Mouse (Mus musculus) hindbrain, embryonic 15.5 days (tissue): Measurements from ENCODE around the gene Taf8. TPM values are rescaled to one million over a fixed set of nuclear protein-coding genes. Genes with fewer than 3 reads are reported as not detected.
A peak's percentile ranks its signal among the peaks of the same experiment; 100 is the strongest.

Experiments used
- ATAC-seq: fragments of 200-750 bp; cut with Nextera tagmentation; 2 replicates; pipeline ENCODE4 v1.8.0; 2017; ENCODE audit warnings: low read depth, moderate number of reproducible peaks, moderate TSS enrichment; ENCODE audit not compliant: low FRiP score
- H3K27ac ChIP-seq: fragments of 300-500 bp; sonication (generic); replicated peaks from 2 replicates; pipeline ENCODE4 v1.5.1; 2015; ENCODE audit warnings: mild to moderate bottlenecking, inconsistent platforms
- H3K27me3 ChIP-seq: fragments of 300-500 bp; sonication (generic); 2 replicates; pipeline ENCODE4 v1.6.1; 2015; ENCODE audit warnings: control low read depth, inconsistent platforms
- H3K36me3 ChIP-seq: fragments of 300-500 bp; sonication (generic); 2 replicates; pipeline ENCODE4 v1.6.1; 2015; ENCODE audit warnings: control low read depth, inconsistent platforms
- H3K4me1 ChIP-seq: fragments of 300-500 bp; sonication (generic); replicated peaks from 2 replicates; pipeline ENCODE4 v1.6.1; 2015; ENCODE audit warnings: control low read depth, inconsistent platforms
- H3K4me2 ChIP-seq: fragments of 300-500 bp; sonication (generic); 2 replicates; pipeline ENCODE4 v1.6.1; 2015; ENCODE audit warnings: moderate library complexity, mild to moderate bottlenecking, inconsistent platforms
- H3K4me3 ChIP-seq: fragments of 300-500 bp; sonication (generic); 2 replicates; pipeline ENCODE4 v1.5.1; 2015; ENCODE audit warnings: mild to moderate bottlenecking, inconsistent platforms
- H3K9ac ChIP-seq: fragments of 300-500 bp; sonication (generic); 2 replicates; pipeline ENCODE4 v1.6.1; 2015; ENCODE audit warnings: inconsistent platforms
- H3K9me3 ChIP-seq: fragments of 300-500 bp; sonication (generic); 2 replicates; pipeline ENCODE4 v1.6.1; 2016; ENCODE audit warnings: control low read depth, inconsistent platforms
- WGBS: fragments of 180-500 bp; shearing (Covaris S2); methylation state at CpG from one replicate; pipeline ENCODE4 v1.1.7; 2015; 5-methylcytosine and 5-hydroxymethylcytosine counted together
- polyA plus RNA-seq: library from polyadenylated mRNA; unstranded; fragments of >200 nt; fragmentation: Nextera tagmentation; extraction: Ambion mirVana; gene quantifications from 2 replicates; pipeline ENCODE4 v1.2.1, GENCODE M21; 2015

Taf8 gene
- polyA plus RNA-seq, 1 experiment from 2014 or later: 22.5 TPM

GRCm38 (mm10) chr17:47515180-47515844, 13.2 kb upstream of the Taf8 start:
- 88% methylated on average over 7 of the region's 7 CpGs for WGBS
- no peak for ATAC-seq
- Histone ChIP-seq H3K36me3 (no peaks in the 10 kb centered on the region), H3K9ac (no peak overlapping the region), H3K27me3 (no peaks in the 10 kb centered on the region), H3K4me1 (peaks cover 7% of the 10 kb centered on the region; the same call in 1 of the 2 replicates), H3K4me2 (no peak overlapping the region), H3K27ac (no peak overlapping the region), H3K4me3 (no peak overlapping the region), H3K9me3 (no peaks in the 10 kb centered on the region)

- Histone ChIP-seq H3K9me3 (no peaks in the 10 kb centered on the region), H3K9ac (no peak overlapping the region), H3K4me3 (no peak overlapping the region), H3K36me3 (no peaks in the 10 kb centered on the region), H3K4me1 (peaks cover 7% of the 10 kb centered on the region; the same call in 1 of the 2 replicates), H3K27me3 (no peaks in the 10 kb centered on the region), H3K4me2 (no peak overlapping the region), H3K27ac (no peak overlapping the region)
- WGBS: 76% methylated on average over 10 of the region's 10 CpGs
- ATAC-seq: no peak
These were observed 11.1 kb upstream of the Taf8 start for GRCm38 (mm10) chr17:47512956-47513775.

DNA sequence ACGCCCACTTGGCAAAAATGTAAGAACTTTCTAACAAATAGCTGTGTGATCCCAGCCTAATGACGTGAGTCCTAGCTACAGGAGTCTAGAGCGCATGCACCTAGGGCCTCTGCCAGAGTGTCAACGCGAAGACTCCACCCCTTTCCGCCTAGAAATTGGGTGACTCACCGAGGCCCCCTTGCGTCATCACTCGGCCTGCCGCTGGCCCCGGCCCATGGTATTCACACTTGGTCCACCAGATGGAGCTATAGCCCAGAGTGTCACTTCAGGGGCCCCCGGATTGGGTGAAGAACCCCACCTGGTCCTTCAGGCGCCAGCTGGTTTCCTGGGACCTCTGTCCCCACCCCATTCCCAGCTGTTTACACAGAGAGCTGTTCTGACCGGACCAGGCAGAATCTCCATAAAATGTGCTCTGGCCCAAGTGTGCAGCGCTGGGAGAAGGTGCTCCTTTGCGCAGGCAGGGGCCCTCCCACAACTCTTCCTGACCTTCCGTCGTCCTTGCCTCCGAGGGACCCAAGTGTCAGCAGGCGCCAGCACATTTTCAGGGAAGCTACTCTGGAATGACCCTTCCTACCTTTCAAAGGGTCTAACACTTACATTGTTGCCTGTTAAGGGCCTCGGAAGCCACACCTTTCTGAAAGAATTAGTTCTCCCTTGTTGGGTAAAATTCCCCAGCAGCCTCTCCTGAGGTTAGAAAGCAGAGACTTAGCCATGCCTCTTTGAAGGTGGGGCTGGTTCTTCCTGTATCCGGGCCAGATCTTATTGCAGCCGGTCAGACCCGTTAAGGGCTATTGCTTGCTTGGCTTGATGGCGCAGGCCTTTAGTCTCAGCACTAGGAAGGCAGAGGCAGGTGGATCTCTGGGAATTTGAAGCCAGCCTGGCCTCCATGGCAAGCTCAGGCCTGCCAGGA, 9.3 kb upstream of the Taf8 start:
- Histone ChIP-seq H3K27ac (0 out of 2 replicates have a peak overlapping the region, but pooled peaks have one; percentile 29), H3K4me2 (peak overlapping the region; percentile 43), H3K9ac (no peak overlapping the region), H3K4me1 (peaks cover 7% of the 10 kb centered on the region; the same call in 1 of the 2 replicates), H3K27me3 (no peaks in the 10 kb centered on the region), H3K9me3 (no peaks in the 10 kb centered on the region), H3K36me3 (no peaks in the 10 kb centered on the region), H3K4me3 (no peak overlapping the region)
- WGBS: 16% methylated on average over 25 of the region's 25 CpGs
- ATAC-seq: peak; percentile 89

DNA sequence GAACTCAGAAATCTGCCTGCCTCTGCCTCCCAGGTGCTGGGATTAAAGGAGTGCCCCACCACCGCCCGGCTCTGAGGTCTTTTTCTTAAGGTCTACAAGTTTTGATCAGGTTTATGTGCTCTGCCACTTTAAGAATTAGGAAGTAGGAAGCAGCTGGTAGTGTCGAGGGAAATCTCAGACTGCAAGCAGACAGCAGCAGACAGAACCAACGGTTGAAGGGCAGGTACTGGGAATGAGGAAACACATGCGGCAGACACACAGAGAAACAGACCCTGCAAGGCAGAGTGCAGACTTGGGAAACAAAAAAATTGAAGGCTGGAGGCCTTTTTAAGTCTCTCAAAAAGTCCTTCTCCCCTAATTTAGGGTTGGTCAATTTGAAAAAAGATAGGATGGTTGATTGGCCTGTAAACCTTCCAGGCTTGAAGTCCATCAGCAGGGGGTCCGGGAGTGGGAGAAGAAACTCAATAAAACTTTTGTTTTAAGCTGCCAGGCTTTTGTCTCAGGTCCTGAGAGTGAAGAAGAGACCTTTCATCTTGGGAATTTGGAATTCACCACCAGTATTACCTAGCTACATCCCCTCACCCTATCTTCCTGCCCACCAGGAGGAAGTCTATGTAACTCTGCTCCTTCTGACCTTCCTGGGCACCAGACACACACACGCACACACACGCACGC, 7.1 kb upstream of the Taf8 start:
- Histone ChIP-seq H3K27ac (peak overlapping the region; percentile 38; the same call in 1 of the 2 replicates), H3K4me3 (no peak overlapping the region), H3K4me1 (peaks cover 19% of the 10 kb centered on the region), H3K36me3 (no peaks in the 10 kb centered on the region), H3K27me3 (no peaks in the 10 kb centered on the region), H3K4me2 (no peak overlapping the region), H3K9me3 (no peaks in the 10 kb centered on the region), H3K9ac (no peak overlapping the region)
- 51% methylated on average over 9 of the region's 9 CpGs for WGBS
- ATAC-seq: no peak

DNA sequence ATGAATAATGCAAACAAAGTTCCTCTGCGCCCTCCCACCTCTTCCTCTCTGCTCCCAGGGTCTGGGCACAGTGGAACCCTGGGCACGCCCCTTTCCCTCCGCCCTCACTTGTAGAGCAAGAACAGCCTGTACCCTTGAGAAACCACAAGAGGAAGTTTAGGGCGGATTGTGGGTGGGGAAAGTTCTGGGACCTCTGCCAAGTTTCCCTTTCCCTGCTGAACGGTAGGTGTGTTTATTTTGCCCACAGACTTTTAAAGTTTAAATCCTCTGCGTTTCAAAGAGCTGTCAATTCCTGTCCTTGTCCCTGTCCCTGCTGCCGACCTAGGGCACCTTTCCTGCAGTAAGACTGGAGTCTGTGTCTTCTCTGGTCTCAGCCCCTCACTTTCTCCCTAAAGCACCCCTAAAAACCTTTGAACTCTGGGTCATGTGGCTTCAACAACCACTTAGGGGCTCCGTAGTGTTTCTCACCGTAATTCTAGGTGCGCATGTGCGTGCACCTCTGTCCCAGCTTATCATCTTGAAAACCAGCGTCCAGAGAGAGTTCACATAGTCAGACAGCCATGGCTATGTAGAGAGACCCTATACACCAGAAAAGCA, 6.0 kb upstream of the Taf8 start:
- Histone ChIP-seq H3K4me3 (no peak overlapping the region), H3K36me3 (no peaks in the 10 kb centered on the region), H3K27me3 (no peaks in the 10 kb centered on the region), H3K27ac (peak overlapping the region; percentile 40; the same call in 1 of the 2 replicates), H3K9ac (no peak overlapping the region), H3K4me2 (peak overlapping the region; percentile 27), H3K9me3 (no peaks in the 10 kb centered on the region), H3K4me1 (peaks cover 19% of the 10 kb centered on the region)
- WGBS: 55% methylated on average over 12 of the region's 12 CpGs
- ATAC-seq: no peak

DNA sequence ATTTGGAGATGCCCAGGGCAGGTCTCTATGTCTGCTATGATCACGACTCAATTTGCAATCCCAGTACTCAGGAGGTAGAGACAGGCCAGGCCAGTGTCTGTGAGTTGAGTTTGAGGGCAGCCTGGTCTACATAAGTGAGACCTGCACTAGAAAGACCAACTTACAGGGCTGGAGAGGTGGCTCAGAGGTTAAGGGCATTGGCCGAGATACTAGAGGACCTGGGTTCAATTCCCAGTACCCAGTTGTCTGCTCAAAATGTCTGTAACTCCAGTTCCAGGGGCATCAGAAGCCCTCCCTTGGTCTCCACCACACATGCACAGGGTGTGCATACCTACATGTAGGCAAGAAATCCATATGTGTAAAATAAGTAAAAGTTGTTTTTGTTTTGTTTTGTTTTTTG, 5.4 kb upstream of the Taf8 start:
- Histone ChIP-seq H3K9ac (no peak overlapping the region), H3K4me3 (no peak overlapping the region), H3K9me3 (no peaks in the 10 kb centered on the region), H3K27ac (no peak overlapping the region), H3K4me2 (no peak overlapping the region), H3K36me3 (no peaks in the 10 kb centered on the region), H3K4me1 (peaks cover 19% of the 10 kb centered on the region), H3K27me3 (no peaks in the 10 kb centered on the region)
- WGBS: 89% methylated on average over 2 of the region's 2 CpGs
- ATAC-seq: no peak

- H3K4me3 ChIP-seq: no peak overlapping the region
- H3K9me3 ChIP-seq: no peaks in the 10 kb centered on the region
- ATAC-seq: no peak
- H3K9ac ChIP-seq: no peak overlapping the region
- peaks cover 19% of the 10 kb centered on the region for H3K4me1 ChIP-seq
- H3K4me2 ChIP-seq: no peak overlapping the region
- H3K27ac ChIP-seq: no peak overlapping the region
- WGBS: 93% methylated on average over 4 of the region's 4 CpGs
- no peaks in the 10 kb centered on the region for H3K36me3 ChIP-seq
- H3K27me3 ChIP-seq: no peaks in the 10 kb centered on the region
These were observed 4.6 kb upstream of the Taf8 start for GRCm38 (mm10) chr17:47506697-47507096.

DNA sequence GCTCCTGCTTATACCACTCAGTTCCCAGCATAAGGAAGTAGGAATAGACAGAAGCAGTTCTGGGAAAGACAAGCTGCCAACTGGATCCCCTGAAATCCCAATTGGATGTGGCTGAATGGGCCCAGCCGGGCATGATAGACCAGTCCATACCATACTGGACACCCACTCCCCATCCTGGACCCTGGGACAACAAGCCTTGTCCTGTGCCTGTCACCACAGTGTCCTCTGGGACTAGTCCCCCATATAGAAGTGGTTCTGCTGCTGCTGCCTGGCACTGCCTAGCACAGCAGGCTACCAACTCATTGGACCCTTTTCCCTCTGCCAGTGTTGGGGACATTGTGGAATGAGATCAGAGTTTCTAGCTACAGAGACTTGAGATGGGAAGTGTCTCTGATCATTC, 4.0 kb upstream of the Taf8 start:
- Histone ChIP-seq H3K4me3 (no peak overlapping the region), H3K4me1 (peaks cover 21% of the 10 kb centered on the region), H3K27ac (no peak overlapping the region), H3K4me2 (no peak overlapping the region), H3K27me3 (no peaks in the 10 kb centered on the region), H3K9ac (no peak overlapping the region), H3K36me3 (no peaks in the 10 kb centered on the region), H3K9me3 (no peaks in the 10 kb centered on the region)
- WGBS: 83% methylated on average over 1 of the region's 1 CpGs
- no peak for ATAC-seq

DNA sequence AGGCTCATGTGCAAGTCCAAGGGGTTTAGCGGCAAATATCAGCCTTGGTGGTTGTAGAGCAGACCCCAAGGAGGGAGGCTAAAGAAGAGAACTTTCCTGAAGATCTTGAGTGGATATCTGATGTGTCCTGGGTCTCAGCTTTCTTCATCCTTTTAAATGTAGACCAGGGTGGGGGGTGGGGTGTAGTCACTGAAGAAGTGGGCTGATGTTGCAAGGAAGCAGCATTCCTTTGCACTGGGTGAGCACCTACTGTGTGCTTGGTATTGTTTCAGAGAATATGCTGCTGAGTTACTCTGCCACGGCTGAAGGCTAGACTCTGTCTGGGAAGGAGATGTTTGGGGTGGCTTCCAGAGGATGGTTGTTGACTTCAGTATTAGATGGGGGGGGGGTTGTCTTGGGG, 3.5 kb upstream of the Taf8 start:
- H3K36me3 ChIP-seq: no peaks in the 10 kb centered on the region
- no peaks in the 10 kb centered on the region for H3K9me3 ChIP-seq
- ATAC-seq: no peak
- peak overlapping the region; percentile 74 for H3K4me2 ChIP-seq
- no peaks in the 10 kb centered on the region for H3K27me3 ChIP-seq
- 61% methylated on average over 2 of the region's 2 CpGs for WGBS
- H3K4me3 ChIP-seq: no peak overlapping the region
- no peak overlapping the region for H3K27ac ChIP-seq
- H3K9ac ChIP-seq: no peak overlapping the region
- peaks cover 22% of the 10 kb centered on the region for H3K4me1 ChIP-seq

GRCm38 (mm10) chr17:47504941-47505346, 2.9 kb upstream of the Taf8 start, which contains the start of gene Ccnd3:
TSS of gene Ccnd3 (plus strand) at chr17:47505051.
- H3K36me3 ChIP-seq: no peaks in the 10 kb centered on the region
- no peaks in the 10 kb centered on the region for H3K27me3 ChIP-seq
- H3K4me2 ChIP-seq: peak within 1 kb of the TSS; percentile 74
- H3K4me1 ChIP-seq: peaks cover 22% of the 10 kb centered on the region
- ATAC-seq: no peak
- no peak within 1 kb of the TSS for H3K27ac ChIP-seq
- 2% methylated on average over 22 of the region's 22 CpGs for WGBS
- peak within 1 kb of the TSS; percentile 27; the same call in 1 of the 2 replicates for H3K9ac ChIP-seq
- no peaks in the 10 kb centered on the region for H3K9me3 ChIP-seq
- H3K4me3 ChIP-seq: peak within 1 kb of the TSS; percentile 35

DNA sequence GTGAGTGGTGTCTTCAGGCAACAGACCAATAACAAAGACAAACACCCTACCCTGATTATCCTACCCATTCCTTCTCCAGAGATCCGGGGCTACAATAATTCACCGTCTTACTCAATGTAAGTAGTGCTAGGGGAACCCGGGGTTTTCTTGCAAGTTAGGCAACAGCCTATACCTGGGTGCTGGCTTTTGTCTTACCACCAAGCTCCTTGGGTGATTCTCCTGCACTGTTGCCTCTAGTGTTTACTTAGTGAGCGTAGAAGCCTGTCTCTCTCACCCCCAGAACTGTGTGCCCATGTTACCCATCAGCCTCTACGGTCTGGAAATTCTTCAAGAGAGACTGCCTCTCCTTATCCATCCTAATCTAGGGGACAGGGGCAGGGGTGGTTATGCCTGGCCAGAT, 2.1 kb upstream of the Taf8 start:
- H3K4me3 ChIP-seq: no peak overlapping the region
- H3K9me3 ChIP-seq: no peaks in the 10 kb centered on the region
- H3K27me3 ChIP-seq: no peaks in the 10 kb centered on the region
- H3K27ac ChIP-seq: no peak overlapping the region
- peaks cover 22% of the 10 kb centered on the region for H3K4me1 ChIP-seq
- H3K36me3 ChIP-seq: peaks cover 1% of the 10 kb centered on the region; the same call in 1 of the 2 replicates
- no peak overlapping the region for H3K9ac ChIP-seq
- 72% methylated on average over 5 of the region's 5 CpGs for WGBS
- peak overlapping the region; percentile 74 for H3K4me2 ChIP-seq
- ATAC-seq: no peak
